Mouse (Mus musculus): Measurements from ENCODE around the gene Ppa2. TPM values are rescaled to one million over a fixed set of nuclear protein-coding genes. Genes with fewer than 3 reads are reported as not detected.

The Ppa2 gene
- polyA plus RNA-seq, 1 experiment from 2014 or later: 79.9 TPM

- H3K4me2 ChIP-seq (replicated peaks): no peak overlapping the region
- 0 out of 2 replicates have a peak, but pooled peaks cover 2% of the 10 kb centered on the region for H3K4me1 ChIP-seq
- no peak overlapping the region for H3K27ac ChIP-seq (replicated peaks)
- no peak overlapping the region for H3K9ac ChIP-seq (replicated peaks)
- WGBS: 85% methylated on average over 15 of the region's 15 CpGs
- ATAC-seq (ENCODE audit: low FRiP score, low read depth): no peak
- no peaks in the 10 kb centered on the region for H3K27me3 ChIP-seq
- H3K4me3 ChIP-seq: no peak overlapping the region
- H3K9me3 ChIP-seq: no peaks in the 10 kb centered on the region
- no peaks in the 10 kb centered on the region for H3K36me3 ChIP-seq
Measured at GRCm38 (mm10) chr3:133333267-133334170, 23.6 kb downstream of the Ppa2 start.

GRCm38 (mm10) chr3:133334691-133335090 is 24.8 kb downstream of the Ppa2 start:
- no peak for ATAC-seq (ENCODE audit: low FRiP score, low read depth)
- 90% methylated on average over 5 of the region's 5 CpGs for WGBS

DNA sequence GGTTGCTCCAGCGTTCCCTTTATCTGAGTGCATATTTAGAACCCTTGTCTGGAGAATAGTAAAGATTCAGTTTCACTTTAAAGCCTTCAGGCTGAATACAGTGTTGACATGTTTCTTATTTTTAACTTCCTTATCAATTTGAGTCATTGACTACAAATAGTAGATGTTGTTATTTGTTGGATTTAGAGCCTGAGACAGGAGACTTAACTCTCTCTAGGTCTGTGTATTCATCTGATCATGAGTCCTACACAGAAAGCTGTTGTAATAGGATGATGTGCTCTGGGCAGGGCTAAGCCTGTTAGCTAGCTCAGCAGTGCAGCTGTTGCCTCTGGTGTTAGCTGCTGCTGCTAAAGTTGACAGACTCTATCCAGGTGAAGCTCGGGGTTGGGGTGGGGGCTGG is 25.3 kb downstream of the Ppa2 start:
- no peak overlapping the region for H3K4me3 ChIP-seq
- H3K4me2 ChIP-seq (replicated peaks): no peak overlapping the region
- no peaks in the 10 kb centered on the region for H3K9me3 ChIP-seq
- 0 out of 2 replicates have a peak, but pooled peaks cover 7% of the 10 kb centered on the region for H3K4me1 ChIP-seq
- peaks cover 8% of the 10 kb centered on the region for H3K36me3 ChIP-seq
- ATAC-seq (ENCODE audit: low FRiP score, low read depth): no peak
- whole genome bisulfite sequencing: 86% methylated on average over 2 of the region's 2 CpGs
- H3K27me3 ChIP-seq: no peaks in the 10 kb centered on the region
- H3K9ac ChIP-seq (replicated peaks): no peak overlapping the region
- no peak overlapping the region for H3K27ac ChIP-seq (replicated peaks)

More at GRCm38 (mm10) chr3:133334691-133335090, 24.8 kb downstream of the Ppa2 start:
- no peaks in the 10 kb centered on the region for H3K27me3 ChIP-seq
- H3K36me3 ChIP-seq: peaks cover 5% of the 10 kb centered on the region
- H3K4me1 ChIP-seq: 0 out of 2 replicates have a peak, but pooled peaks cover 7% of the 10 kb centered on the region
- H3K9me3 ChIP-seq: no peaks in the 10 kb centered on the region
- H3K4me3 ChIP-seq: no peak overlapping the region
- H3K9ac ChIP-seq (replicated peaks): no peak overlapping the region
- no peak overlapping the region for H3K4me2 ChIP-seq (replicated peaks)
- no peak overlapping the region for H3K27ac ChIP-seq (replicated peaks)

DNA sequence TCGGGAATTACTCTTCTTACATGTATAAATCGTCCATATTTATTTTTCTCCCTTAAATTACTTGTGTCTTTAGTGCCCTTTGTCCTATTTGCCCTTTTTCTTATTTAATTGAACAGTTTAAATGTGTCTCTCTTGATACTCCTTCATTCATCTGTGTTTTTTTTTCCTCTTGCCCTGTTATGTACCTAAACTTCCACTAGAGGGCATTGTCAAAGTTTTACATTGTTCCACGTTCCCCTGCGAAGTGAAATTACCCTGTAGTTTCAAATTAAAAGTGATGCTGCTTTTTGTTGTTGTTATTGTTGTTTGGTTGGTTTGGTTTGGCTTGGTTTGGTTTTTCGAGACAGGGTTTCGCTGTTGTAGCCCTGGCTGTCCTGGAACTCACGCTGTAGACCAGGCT is 26.5 kb downstream of the Ppa2 start:
- Histone ChIP-seq H3K9me3 (no peaks in the 10 kb centered on the region), H3K4me3 (no peak overlapping the region), H3K4me2 (replicated peaks) (no peak overlapping the region), H3K27me3 (no peaks in the 10 kb centered on the region), H3K4me1 (0 out of 2 replicates have a peak, but pooled peaks cover 7% of the 10 kb centered on the region), H3K36me3 (peaks cover 13% of the 10 kb centered on the region), H3K27ac (replicated peaks) (no peak overlapping the region), H3K9ac (replicated peaks) (no peak overlapping the region)
- ATAC-seq (ENCODE audit: low FRiP score, low read depth): no peak
- WGBS: 81% methylated on average over 7 of the region's 7 CpGs

GRCm38 (mm10) chr3:133338851-133339356 is 29.0 kb downstream of the Ppa2 start:
- peak; percentile 39 for ATAC-seq (ENCODE audit: low FRiP score, low read depth)
- peak overlapping the region; percentile 47 for H3K27ac ChIP-seq (replicated peaks)
- 70% methylated on average over 8 of the region's 9 CpGs for WGBS

GRCm38 (mm10) chr3:133339411-133339823 is 29.5 kb downstream of the Ppa2 start:
- Histone ChIP-seq H3K36me3 (peaks cover 18% of the 10 kb centered on the region), H3K9ac (replicated peaks) (no peak overlapping the region), H3K9me3 (no peaks in the 10 kb centered on the region), H3K27me3 (no peaks in the 10 kb centered on the region), H3K27ac (replicated peaks) (peak overlapping the region; percentile 47), H3K4me2 (replicated peaks) (no peak overlapping the region), H3K4me3 (no peak overlapping the region), H3K4me1 (0 out of 2 replicates have a peak, but pooled peaks cover 7% of the 10 kb centered on the region)
- WGBS: 76% methylated on average over 11 of the region's 11 CpGs
- peak; percentile 21; the same call in 1 of the 2 replicates for ATAC-seq (ENCODE audit: low FRiP score, low read depth)

More at GRCm38 (mm10) chr3:133338851-133339356, 29.0 kb downstream of the Ppa2 start:
- H3K4me1 ChIP-seq: 0 out of 2 replicates have a peak, but pooled peaks cover 7% of the 10 kb centered on the region
- no peak overlapping the region for H3K4me3 ChIP-seq
- H3K36me3 ChIP-seq: peaks cover 18% of the 10 kb centered on the region
- H3K27me3 ChIP-seq: no peaks in the 10 kb centered on the region
- H3K9ac ChIP-seq (replicated peaks): no peak overlapping the region
- H3K4me2 ChIP-seq (replicated peaks): no peak overlapping the region
- no peaks in the 10 kb centered on the region for H3K9me3 ChIP-seq

DNA sequence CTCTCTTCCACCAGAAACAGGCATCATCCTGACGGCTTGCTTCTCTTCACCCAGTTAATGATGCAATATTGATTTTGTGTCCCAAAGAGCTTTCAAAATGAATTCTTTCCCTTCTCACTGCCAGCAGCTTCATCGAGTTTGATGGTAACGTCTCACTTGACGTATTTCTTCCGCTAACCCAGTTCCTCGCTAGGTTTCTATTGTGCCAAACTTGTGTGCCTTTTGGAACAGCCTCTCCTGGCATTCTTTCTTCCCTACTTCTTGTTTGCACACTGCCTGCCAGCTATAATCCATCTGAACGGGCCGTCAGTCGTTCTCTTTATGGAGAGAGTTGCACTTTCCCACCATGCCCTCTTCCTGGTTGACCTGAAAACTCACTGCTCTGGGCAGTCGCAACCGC is 31.2 kb downstream of the Ppa2 start:
- no peak for ATAC-seq (ENCODE audit: low FRiP score, low read depth)
- Histone ChIP-seq H3K36me3 (peaks cover 18% of the 10 kb centered on the region), H3K27me3 (no peaks in the 10 kb centered on the region), H3K4me2 (replicated peaks) (no peak overlapping the region), H3K4me3 (no peak overlapping the region), H3K9me3 (no peaks in the 10 kb centered on the region), H3K4me1 (0 out of 2 replicates have a peak, but pooled peaks cover 7% of the 10 kb centered on the region), H3K9ac (replicated peaks) (no peak overlapping the region), H3K27ac (replicated peaks) (no peak overlapping the region)
- 83% methylated on average over 11 of the region's 11 CpGs for WGBS

DNA sequence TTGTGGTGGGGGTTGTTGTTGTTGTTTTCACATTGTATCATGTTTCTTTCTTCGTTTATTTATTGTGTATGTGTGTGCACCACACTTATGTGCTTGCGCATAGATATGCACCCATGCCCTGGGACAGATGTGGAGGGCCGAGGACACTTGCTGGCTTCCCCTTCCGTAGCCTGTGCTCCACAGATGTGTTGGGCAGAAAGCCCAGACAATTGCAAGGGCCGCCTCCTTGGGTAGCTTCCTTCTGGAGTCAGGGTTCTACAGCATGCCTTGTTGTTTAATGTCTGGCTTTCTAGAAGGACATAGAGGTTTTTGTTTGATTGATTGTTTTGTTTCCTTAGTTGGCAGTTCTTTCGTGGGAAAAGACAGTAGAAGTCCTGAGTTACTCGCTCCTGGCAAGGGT is 37.6 kb downstream of the Ppa2 start:
- no peaks in the 10 kb centered on the region for H3K9me3 ChIP-seq
- no peaks in the 10 kb centered on the region for H3K4me1 ChIP-seq
- no peak overlapping the region for H3K4me2 ChIP-seq (replicated peaks)
- 92% methylated on average over 7 of the region's 7 CpGs for WGBS
- H3K27ac ChIP-seq (replicated peaks): no peak overlapping the region
- no peak overlapping the region for H3K4me3 ChIP-seq
- no peak overlapping the region for H3K9ac ChIP-seq (replicated peaks)
- peaks cover 15% of the 10 kb centered on the region; the same call in 1 of the 2 replicates for H3K36me3 ChIP-seq
- H3K27me3 ChIP-seq: no peaks in the 10 kb centered on the region
- no peak for ATAC-seq (ENCODE audit: low FRiP score, low read depth)

GRCm38 (mm10) chr3:133348847-133349246 is 38.9 kb downstream of the Ppa2 start:
- Histone ChIP-seq H3K4me1 (no peaks in the 10 kb centered on the region), H3K36me3 (peaks cover 10% of the 10 kb centered on the region; the same call in 1 of the 2 replicates), H3K4me2 (replicated peaks) (no peak overlapping the region), H3K9ac (replicated peaks) (no peak overlapping the region), H3K27ac (replicated peaks) (no peak overlapping the region), H3K27me3 (no peaks in the 10 kb centered on the region), H3K9me3 (no peaks in the 10 kb centered on the region), H3K4me3 (no peak overlapping the region)
- ATAC-seq (ENCODE audit: low FRiP score, low read depth): no peak
- 96% methylated on average over 2 of the region's 2 CpGs for whole genome bisulfite sequencing

DNA sequence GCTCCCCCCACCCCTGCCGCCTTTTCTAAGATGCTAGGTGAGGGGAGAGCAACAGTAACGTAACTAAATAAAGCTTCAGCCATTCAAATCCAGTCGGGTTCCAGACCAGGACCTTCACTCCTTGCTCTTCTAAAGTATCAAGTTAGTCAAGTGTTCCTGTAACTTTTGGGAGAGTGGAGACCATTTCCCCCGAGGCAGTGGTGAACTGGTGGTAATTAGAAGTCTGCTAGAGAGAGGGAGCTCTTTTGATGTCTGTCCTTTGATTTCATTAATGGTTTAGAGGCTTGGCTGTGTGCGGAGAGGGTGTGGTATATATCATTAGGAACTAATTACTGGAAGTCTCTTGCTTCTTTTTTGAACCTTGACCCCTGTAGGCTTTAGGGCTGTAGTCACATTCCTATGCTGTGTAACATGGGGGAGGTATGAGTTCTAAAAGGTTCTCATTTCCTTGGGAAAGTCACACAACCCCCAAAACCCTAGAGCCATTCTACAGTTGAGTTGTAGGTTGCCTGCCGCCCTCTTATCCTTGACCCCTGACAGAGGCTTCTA is 47.6 kb downstream of the Ppa2 start:
- Histone ChIP-seq H3K4me3 (no peak overlapping the region), H3K4me2 (replicated peaks) (no peak overlapping the region), H3K36me3 (no peaks in the 10 kb centered on the region), H3K9ac (replicated peaks) (no peak overlapping the region), H3K27me3 (no peaks in the 10 kb centered on the region), H3K9me3 (no peaks in the 10 kb centered on the region), H3K27ac (replicated peaks) (no peak overlapping the region), H3K4me1 (no peaks in the 10 kb centered on the region)
- 74% methylated on average over 6 of the region's 6 CpGs for WGBS
- ATAC-seq (ENCODE audit: low FRiP score, low read depth): no peak

DNA sequence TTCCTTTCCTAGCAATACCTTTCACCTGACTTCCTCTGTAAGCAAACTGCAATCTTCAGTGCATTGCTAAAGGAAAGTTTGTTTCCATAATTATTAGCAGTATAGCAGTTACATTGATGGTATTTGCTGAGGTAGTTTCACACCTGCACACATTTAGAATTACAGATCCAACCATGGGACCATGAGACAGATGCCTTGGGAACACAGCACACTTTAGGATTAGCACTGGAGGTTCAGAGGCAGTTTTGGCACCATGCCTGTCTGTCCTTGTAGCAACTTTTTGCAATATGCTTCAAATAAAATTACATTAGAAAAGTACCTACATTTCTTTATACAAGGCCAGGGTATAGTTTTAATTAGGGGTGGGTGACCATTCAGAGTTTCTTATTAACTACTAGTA is 48.1 kb downstream of the Ppa2 start:
- Histone ChIP-seq H3K4me1 (no peaks in the 10 kb centered on the region), H3K27ac (replicated peaks) (no peak overlapping the region), H3K9ac (replicated peaks) (no peak overlapping the region), H3K27me3 (no peaks in the 10 kb centered on the region), H3K4me2 (replicated peaks) (no peak overlapping the region), H3K9me3 (no peaks in the 10 kb centered on the region), H3K4me3 (no peak overlapping the region), H3K36me3 (no peaks in the 10 kb centered on the region)
- no peak for ATAC-seq (ENCODE audit: low FRiP score, low read depth)

DNA sequence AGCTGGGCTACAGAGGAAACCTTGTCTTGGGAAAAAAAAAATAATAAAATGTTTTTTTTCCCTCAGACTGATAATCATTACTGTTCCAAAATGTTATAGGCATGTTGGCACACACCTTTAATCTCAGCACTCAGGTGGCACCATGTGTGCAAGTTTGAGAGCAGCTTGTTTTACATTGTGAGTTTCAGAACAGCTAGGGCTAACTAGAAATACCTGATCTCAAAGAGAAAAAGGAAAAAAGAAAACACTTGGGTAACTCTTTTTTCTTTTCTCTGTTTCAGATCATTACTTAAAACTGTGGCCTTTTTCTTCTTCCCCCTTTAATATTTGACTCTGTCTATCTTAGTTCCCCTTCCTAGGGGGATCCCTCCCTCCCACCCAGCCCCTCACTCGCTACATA is 51.5 kb downstream of the Ppa2 start:
- no peak overlapping the region for H3K4me3 ChIP-seq
- no peaks in the 10 kb centered on the region for H3K27me3 ChIP-seq
- no peak for ATAC-seq (ENCODE audit: low FRiP score, low read depth)
- H3K4me2 ChIP-seq (replicated peaks): no peak overlapping the region
- H3K9ac ChIP-seq (replicated peaks): no peak overlapping the region
- H3K4me1 ChIP-seq: no peaks in the 10 kb centered on the region
- WGBS: 94% methylated on average over 1 of the region's 1 CpGs
- no peaks in the 10 kb centered on the region for H3K9me3 ChIP-seq
- H3K27ac ChIP-seq (replicated peaks): no peak overlapping the region
- H3K36me3 ChIP-seq: no peaks in the 10 kb centered on the region
